Mouse (Mus musculus) ES-Bruce4 (cell line): ENCODE measurements around the gene Cers2. TPM values are rescaled to one million over a fixed set of nuclear protein-coding genes. Genes with fewer than 3 reads are reported as not detected.

Experiments
- H3K27ac ChIP-seq: 2 replicates; pipeline ENCODE4 v1.5.1; 2012; ENCODE audit warnings: low read length, inconsistent platforms; ENCODE audit not compliant: insufficient read depth
- H3K27me3 ChIP-seq: 2 replicates; pipeline ENCODE4 v1.6.1; 2012; ENCODE audit warnings: mild to moderate bottlenecking, low read length, inconsistent platforms; ENCODE audit not compliant: control insufficient read depth, poor library complexity, insufficient read depth, severe bottlenecking
- H3K36me3 ChIP-seq: 2 replicates; pipeline ENCODE4 v1.6.1; 2012; ENCODE audit warnings: inconsistent platforms, mild to moderate bottlenecking, low read length, moderate library complexity; ENCODE audit not compliant: control insufficient read depth, poor library complexity, insufficient read depth, severe bottlenecking
- H3K4me1 ChIP-seq: one replicate; pipeline ENCODE4 v1.8.1; 2011; ENCODE audit warnings: low read length; ENCODE audit not compliant: control insufficient read depth, insufficient read depth
- H3K4me3 ChIP-seq: 2 replicates; pipeline ENCODE4 v1.5.1; 2011; ENCODE audit warnings: low read depth, mild to moderate bottlenecking, low read length
- H3K9ac ChIP-seq: 2 replicates; pipeline ENCODE4 v1.6.1; 2012; ENCODE audit warnings: low read depth, mild to moderate bottlenecking, inconsistent platforms; ENCODE audit not compliant: poor library complexity, severe bottlenecking
- H3K9me3 ChIP-seq: replicated peaks from 2 replicates; pipeline ENCODE4 v1.6.1; 2012; ENCODE audit warnings: mild to moderate bottlenecking, low read length, inconsistent platforms; ENCODE audit not compliant: control insufficient read depth, poor library complexity, insufficient read depth, severe bottlenecking
- CTCF ChIP-seq: IDR thresholded peaks from one replicate; pipeline ENCODE4 v1.8.1; 2011; ENCODE audit warnings: low read depth, low read length
- EP300 ChIP-seq: IDR thresholded peaks from 2 replicates; pipeline ENCODE4 v1.6.1; 2011; ENCODE audit warnings: low read depth, low read length; ENCODE audit not compliant: insufficient read depth
- POLR2A ChIP-seq: IDR thresholded peaks from one replicate; pipeline ENCODE4 v1.8.1; 2011; ENCODE audit warnings: low read length; ENCODE audit not compliant: insufficient read depth
- polyA plus RNA-seq: library from polyadenylated mRNA; stranded (reverse); fragments of >200 nt; gene quantifications from 2 replicates; pipeline ENCODE4 v1.2.4, GENCODE M21; 2011; ENCODE audit warnings: low read depth; ENCODE audit not compliant: missing spikeins, insufficient read depth, insufficient read length

Cers2 gene
- polyA plus RNA-seq, 1 experiment, result 99.9 TPM

DNA sequence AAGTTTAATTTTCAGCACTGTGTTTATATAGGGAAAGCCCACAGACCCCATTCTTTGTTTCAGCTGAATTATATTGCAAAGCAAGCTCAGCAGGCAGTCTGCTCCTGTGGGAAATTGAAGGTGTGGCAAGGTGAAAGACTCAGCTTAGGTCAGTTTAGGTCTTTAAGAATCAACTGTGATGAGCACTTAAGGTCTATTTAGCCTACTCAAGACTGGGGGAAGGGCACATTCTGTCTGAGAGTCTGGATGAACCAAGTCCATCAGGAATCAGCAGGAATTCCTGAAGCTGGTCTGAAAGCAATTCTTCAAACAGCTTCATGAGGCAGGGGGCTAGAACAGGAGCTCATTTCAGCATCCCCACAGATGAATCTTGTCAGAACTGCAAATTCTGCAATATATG lies 55.5 kb downstream of the Cers2 start:
- no peak for TF ChIP-seq CTCF
- TF ChIP-seq POLR2A, result no peak
- TF ChIP-seq EP300, result no peak
- no peaks in the 10 kb centered on the region; the same call in 1 of the 2 replicates for H3K9me3 ChIP-seq
- no peaks in the 10 kb centered on the region for H3K4me1 ChIP-seq
- no peaks in the 10 kb centered on the region for H3K27me3 ChIP-seq
- H3K4me3 ChIP-seq, result no peak overlapping the region
- H3K9ac ChIP-seq, result no peak overlapping the region
- H3K36me3 ChIP-seq, result no peaks in the 10 kb centered on the region
- H3K27ac ChIP-seq, result 0 out of 2 replicates have a peak overlapping the region, but pooled peaks have one; percentile 64

Other genes starting within 250 kb of the Cers2 start
- gene Pip5k1a, start 207.9 kb upstream of the Cers2 start, polyA plus RNA-seq, result 53.9 and 63.5 TPM in 2 replicates
- gene Vps72, start 203.8 kb upstream of the Cers2 start, polyA plus RNA-seq, result 78.0 and 83.5 TPM in 2 replicates
- 0.90 TPM in 1 of 2 replicates, not detected in the other for gene Tmod4, start 190.3 kb upstream of the Cers2 start, polyA plus RNA-seq
- gene Scnm1, start 180.8 kb upstream of the Cers2 start, polyA plus RNA-seq, result 48.5 and 52.1 TPM in 2 replicates
- 4.0 and 5.7 TPM in 2 replicates for gene Lysmd1, start 180.7 kb upstream of the Cers2 start, polyA plus RNA-seq
- gene Tnfaip8l2, start 172.4 kb upstream of the Cers2 start, polyA plus RNA-seq, result not detected in 2 replicates
- gene Sema6c, start 154.3 kb upstream of the Cers2 start, polyA plus RNA-seq, result 13.3 and 18.8 TPM in 2 replicates
- 39.8 and 49.0 TPM in 2 replicates for gene Gabpb2, start 96.9 kb upstream of the Cers2 start, polyA plus RNA-seq
- gene Cdc42se1, start 86.1 kb upstream of the Cers2 start, polyA plus RNA-seq, result 57.4 and 65.6 TPM in 2 replicates
- gene Mllt11, start 82.6 kb upstream of the Cers2 start, polyA plus RNA-seq, result 13.1 and 15.5 TPM in 2 replicates
- gene Gm128, start 73.2 kb upstream of the Cers2 start, polyA plus RNA-seq, result 1.2 and 2.1 TPM in 2 replicates
- 4.1 and 4.8 TPM in 2 replicates for gene Bnipl, start 63.6 kb upstream of the Cers2 start, polyA plus RNA-seq
- 43.6 and 48.0 TPM in 2 replicates for gene Mindy1, start 33.4 kb upstream of the Cers2 start, polyA plus RNA-seq
- 42.9 and 43.9 TPM in 2 replicates for gene Prune1, start 32.7 kb upstream of the Cers2 start, polyA plus RNA-seq
- gene Anxa9, start 7.6 kb upstream of the Cers2 start, polyA plus RNA-seq, result 1.9 and 2.0 TPM in 2 replicates
- 67.9 and 73.3 TPM in 2 replicates for gene Setdb1, start 42.4 kb downstream of the Cers2 start, polyA plus RNA-seq
- 0.84 and 2.2 TPM in 2 replicates for gene 4930558C23Rik, start 88.0 kb downstream of the Cers2 start, polyA plus RNA-seq
- gene Arnt, start 119.6 kb downstream of the Cers2 start, polyA plus RNA-seq, result 70.9 and 75.5 TPM in 2 replicates
- not detected in 2 replicates for gene Ctsk, start 184.5 kb downstream of the Cers2 start, polyA plus RNA-seq
- not detected in 2 replicates for gene Ctss, start 212.0 kb downstream of the Cers2 start, polyA plus RNA-seq
- gene Hormad1, start 244.9 kb downstream of the Cers2 start, polyA plus RNA-seq, result 4.6 and 5.0 TPM in 2 replicates